Mouse (Mus musculus): ENCODE measurements at regions not wholly inside any gene's neighbourhood (a gene's known extent, or its start where the extent isn't known, plus 50 kb on each side); places are given as distances from the start of the nearest gene placed in this dataset.
A peak's percentile ranks its signal among the peaks of the same experiment; 100 is the strongest.
"Not testable (repeated sequence)": the region's sequence is repeated elsewhere in the genome, so short reads cannot be mapped to it uniquely, and the experiment has no call there.

DNA sequence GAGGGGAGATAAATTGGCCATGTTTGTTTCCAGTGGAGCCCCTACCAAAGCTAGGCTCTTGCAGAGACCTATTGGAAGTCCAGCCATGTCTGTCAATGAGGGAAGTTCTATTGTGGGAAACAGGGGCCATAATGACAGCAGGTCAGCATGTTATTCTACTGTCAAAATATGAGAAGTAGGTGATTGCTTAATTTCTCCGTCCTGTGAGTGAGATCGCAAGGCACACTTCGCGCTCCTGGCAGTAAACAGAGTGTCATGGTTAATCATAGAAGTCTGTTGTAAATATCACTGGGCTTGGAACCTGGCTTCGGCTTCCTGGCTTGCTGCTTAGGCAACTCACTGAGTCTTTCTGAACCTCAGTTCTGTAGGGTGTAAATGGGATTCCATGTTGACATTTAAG lies 72.5 kb upstream of the Ccdc122 start:
- no peak for DNase-seq (ENCODE audit: low spot score)

DNA sequence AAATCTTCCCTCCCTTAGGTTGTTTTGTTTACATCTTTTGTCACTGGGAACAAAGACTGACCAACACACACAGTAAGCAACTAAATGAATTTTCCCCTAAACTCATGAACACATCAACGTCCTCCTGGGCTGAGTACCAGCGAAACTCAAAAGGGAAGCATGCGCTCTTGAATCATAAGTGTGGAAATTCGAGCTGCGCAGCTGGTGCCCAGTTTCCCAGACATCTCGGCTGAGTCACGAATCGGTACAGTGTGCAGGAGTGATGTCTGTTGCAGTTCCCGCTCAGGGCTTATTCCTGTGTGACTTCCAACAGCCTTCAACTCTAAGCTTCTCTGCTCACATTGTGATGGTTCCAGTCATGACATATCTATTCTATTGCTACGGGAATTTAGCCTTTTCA lies 77.7 kb upstream of the Ccdc122 start:
- no peak for DNase-seq (ENCODE audit: low spot score)

DNA sequence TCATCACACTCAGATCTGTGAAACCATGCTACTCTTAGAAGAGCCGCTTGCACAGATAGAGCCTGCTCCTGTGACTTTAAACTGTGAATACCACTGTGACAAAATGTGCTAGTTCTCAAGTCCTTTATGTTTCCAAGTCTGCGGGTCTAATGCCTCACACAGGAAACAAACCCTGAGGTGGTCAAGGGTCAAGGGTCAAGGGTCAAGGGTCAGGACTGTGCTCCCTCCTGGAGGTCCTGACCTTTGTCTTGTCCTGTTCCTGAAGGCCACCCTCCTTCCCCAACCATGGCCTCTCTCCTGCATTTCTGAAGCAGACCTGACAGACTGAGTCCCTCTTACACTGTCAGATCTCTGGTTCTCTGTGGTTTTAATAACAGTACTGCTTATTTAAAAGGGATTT lies 79.4 kb upstream of the Ccdc122 start:
- peak; percentile 53 for DNase-seq (ENCODE audit: low spot score)

DNA sequence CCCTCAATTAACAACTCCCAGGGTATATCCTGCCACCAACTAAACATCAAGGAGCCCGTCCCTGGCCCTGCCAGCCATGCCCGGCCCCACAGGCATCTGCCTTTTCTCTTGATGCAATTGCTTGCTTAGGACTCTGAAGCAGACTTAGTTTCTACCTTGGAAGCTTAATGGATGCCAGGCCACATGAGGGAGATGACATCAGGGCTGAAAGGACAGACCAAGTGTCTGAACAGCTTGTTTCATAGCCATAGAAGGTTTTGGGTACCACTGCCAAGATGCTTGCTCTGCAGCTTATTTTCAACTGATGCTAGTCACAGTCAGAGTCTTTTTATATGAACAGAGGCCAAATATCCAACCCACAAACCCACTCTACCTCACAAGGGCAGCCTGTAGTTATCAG lies 83.4 kb upstream of the Ccdc122 start:
- no peak for DNase-seq (ENCODE audit: low spot score)

DNA sequence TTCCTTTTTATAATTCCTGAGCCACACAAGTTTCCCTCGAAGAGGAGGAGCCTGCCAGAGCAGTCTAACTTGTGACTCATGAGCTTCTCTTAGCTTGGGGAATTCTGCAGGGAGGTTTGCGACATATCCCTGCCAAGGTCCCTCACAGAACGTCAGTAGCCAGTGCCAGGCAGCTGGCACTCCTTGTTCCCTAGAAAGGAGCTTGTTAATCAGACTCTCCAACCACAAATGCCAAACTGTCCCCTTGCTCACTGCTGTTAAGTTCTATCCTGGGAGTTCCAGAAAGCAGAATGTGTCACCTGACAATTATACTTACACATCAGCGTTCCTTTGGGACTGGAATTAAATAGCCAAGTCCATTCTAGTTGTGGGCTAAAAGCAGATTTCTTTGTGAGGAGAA lies 85.1 kb upstream of the Ccdc122 start:
- no peak for DNase-seq (ENCODE audit: low spot score)

DNA sequence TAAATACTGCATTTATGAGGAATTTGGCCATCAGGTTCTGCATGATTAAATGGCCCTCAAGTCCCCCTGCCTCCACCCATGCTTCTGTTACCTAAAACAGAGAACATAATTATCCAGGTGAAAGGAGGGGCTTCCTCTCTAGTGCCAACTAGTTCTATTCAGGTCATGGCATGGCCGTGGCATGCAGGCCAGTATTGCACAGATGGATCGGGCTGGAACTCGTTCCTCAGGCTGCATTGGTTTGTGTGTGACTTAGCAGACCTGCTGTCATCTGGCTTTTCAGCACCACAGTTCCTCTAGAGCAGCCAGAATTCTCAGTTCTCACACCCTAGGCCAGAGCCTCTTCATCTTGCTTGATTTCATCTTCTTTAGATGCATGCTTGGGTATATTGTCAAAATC lies 87.2 kb upstream of the Ccdc122 start:
- DNase-seq (ENCODE audit: low spot score) = no peak

DNA sequence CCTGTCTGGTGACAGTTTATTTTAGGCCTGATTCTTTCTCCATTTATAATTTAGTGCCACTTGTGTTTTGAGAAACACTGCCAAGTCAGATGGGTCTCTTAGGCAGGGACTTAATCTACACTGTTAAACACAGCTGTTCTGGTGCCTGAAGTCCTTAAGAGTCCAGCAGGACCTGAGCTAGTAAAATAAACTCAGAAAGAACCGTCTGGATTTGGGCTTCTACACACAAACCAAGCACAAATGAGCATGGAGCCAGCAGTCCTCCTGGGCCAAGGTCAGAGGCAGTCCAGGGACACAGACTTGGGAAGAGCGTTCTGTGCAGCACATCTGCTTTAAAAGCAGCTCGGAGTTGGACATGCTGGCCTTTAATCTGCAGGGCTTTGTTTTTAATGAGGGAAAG lies 87.6 kb upstream of the Ccdc122 start:
- no peak for DNase-seq (ENCODE audit: low spot score)

DNA sequence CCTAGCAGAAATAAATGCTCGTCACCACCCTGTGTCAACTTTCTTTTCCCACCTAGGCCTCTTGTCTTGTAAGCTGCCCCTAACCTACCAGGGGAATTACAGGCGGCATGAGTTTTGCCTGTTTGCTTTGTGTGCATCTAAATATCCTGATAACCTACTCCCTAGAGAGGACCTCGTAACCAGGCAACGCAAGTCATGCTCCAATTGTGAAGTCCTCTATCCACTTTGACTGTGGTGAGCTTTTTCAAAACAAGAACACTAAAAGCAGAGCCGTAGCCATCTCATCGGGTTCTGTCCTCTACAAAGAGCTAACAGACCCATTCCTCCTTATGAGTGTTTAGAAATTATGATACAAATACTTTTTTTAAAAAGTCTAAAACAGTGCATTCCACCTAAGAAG lies 88.1 kb upstream of the Ccdc122 start:
- DNase-seq (ENCODE audit: low spot score) = no peak

DNA sequence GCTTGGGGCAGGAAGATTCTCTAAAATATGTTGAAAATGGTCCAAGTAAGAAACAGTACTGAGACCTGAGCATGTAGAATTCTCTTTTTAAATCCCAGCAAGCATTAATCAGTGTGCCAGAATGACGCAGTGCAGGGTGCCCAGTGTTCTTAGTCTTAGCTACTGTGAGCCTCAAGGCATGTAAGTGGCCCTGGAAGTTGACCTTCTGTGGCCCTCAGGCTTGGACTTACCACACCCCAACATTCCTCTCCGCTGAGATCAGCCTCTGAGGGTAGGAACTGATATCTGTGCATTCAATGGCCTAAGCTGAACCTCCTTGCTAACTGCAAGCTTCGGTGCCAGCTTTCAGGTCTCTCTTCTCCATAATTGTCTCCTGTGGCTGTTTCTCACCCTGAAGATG lies 89.4 kb upstream of the Ccdc122 start:
- peak; percentile 50 for DNase-seq (ENCODE audit: low spot score)

DNA sequence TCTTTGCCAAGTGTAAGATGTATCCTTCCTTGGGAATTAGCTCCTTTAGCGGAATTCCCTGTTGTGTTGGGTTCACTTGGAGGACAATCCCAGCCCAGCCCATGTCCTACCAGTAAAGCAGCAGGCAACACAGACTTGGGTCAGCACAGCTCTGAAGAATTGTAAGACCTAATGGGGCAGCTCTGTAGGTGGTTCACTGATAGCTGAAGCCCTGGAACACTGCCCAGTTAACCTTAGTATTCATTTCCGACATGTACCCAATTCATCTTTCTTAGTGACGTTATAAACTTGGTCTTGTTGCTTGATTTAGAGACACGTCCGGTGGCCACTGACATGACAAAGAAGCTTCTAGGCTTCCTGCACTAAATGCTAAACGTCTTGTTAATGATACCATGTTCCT lies 90.9 kb upstream of the Ccdc122 start:
- no peak for DNase-seq (ENCODE audit: low spot score)

DNA sequence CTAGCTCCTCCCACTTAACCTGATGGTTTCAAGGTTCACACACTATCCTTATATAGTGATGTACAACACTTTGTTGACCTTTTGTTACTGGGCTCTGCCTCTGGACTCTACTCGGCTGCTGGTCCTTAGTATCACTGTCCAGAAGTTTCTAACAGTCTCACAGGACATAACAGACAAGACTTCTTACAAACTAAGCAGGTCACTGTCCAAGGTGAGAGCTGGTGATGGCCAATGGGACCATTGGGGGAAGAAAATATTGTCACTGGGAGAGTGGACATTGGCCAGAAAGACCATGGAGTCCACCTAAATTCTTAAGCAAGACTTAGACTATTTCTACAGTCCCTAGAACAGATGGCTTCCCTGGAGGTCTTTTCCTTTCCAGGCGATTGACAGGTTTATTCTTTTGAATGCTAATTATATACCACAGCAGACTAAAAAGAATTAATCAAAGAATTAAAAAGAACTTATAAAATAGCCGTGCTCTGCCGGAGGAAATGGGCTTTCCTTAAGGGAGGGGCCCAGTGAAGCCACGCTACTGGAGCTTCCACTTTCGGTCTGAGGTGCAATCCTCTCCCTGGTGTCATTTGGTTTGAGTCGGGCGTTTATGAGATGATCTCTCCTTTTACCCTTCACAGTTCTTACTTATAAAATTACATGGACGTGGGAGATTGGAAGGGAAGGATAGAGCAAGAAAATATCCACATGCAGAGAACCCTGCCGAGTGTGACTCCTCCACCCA lies 94.9 kb upstream of the Ccdc122 start:
- DNase-seq (ENCODE audit: low spot score) = no peak

DNA sequence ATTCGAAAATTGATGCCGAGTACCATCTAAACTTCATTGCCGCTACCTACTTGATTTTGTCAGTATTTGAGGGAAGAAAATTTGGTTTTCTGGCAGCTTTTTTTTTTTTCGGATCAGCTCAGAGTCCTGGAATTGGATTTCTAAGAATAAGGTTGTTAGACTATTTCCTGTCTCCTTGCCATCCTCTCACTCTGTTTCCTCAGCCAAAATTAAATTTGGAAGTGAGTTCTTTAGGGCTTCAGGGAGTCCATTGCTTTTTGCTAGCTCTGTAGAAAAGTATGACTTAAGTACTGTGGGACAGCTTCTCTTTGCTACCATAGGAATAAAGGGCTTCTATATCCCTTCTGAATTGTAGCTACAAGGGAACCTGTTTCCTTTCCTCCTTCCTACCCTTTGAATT lies 96.1 kb upstream of the Ccdc122 start:
- DNase-seq (ENCODE audit: low spot score) = no peak

DNA sequence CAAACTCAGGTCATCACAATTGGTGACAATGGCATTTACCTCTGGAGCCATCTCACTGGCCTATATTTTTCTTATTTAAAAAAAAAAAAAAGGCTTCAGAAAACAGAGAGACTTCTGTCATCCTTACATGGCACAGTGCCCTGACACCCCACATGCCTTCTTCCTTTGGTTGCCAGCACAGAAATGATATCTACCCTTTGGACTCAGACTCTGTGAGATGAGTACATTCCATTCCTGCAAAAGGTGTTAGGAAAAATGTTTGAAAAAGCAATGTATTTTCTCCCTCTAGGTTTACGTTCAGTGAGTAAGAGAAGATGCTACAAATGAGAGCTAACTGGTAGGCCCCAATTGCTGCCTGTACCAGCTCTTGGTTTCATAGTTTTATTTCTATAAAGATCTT lies 99.9 kb upstream of the Ccdc122 start:
- no peak for DNase-seq (ENCODE audit: low spot score)

DNA sequence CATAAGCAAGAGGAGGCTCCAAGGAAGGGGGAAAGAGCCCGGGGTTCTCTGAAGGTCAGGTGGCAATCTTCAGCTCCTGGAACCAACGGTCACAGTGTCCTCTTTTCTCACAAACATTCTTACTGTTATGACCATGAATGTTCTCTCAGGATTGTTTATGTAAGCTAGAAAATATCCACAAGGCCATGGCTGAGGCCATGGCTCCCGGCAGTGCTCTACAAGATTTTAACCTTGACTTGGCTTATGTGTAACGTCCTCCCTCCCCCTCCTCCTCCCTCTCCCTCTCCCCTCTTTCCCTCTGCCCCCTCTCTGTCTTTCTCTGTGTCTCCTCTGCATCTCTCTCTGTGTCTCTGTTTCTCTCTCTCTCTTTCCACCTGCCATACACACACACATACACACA lies 100.5 kb upstream of the Ccdc122 start:
- not testable (repeated sequence) for DNase-seq (ENCODE audit: low spot score)

DNA sequence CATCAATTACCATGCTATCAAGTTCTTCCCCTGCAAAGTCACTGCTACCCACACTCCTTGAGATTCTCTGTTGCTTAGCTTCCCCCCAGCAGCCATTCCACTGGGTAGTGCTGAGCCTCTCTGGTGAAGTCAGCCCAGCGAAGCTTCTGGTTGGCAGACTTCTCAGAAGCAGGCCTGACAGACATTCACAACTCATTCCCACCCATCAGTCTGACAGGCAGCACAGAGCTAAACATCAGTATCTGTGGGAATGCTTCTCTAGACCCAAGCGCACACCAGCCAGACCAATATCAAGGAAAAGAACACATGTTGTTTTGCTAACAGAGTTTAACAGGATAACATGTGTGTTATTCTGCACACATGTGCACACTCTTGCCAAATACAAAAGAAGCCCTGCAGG lies 101.1 kb upstream of the Ccdc122 start:
- DNase-seq (ENCODE audit: low spot score) = no peak

DNA sequence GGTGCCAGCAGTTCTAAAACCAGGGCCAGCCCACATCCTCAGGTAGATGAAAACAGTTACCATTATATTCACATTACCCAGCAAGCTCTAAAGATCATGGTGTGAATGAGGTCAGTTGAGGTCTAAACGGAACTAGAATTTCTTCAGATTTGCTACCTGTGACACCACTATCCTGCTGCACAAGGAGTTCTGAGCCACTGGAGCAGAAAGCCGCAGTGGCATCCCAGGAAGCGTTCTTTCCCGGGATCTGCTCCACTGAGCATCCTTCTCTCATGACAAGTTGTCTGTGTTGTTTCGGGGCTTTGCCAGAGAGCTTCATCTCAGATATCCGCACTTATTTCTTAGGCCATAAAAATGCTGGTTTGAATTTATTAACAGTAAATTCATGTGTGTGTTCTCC lies 103.7 kb upstream of the Ccdc122 start:
- DNase-seq (ENCODE audit: low spot score) = no peak

DNA sequence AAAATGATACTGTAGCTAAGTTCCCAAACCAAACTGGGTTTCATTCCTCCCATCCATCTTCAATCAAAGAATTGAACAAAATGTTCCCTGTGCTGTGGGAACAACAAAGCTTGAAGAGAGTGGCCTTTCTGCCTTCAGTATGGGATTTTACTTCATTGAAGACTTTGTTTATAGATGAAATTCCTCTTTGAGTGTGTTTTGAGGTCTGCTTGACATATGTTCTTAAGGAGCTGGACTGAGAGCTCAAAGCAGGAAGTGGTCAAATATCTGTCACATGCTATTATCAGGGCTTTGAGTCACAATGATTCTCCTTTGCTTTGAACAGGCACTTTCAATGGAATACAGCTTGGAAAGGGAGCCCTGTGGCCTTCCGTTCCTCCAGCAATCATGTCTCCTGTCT lies 105.2 kb upstream of the Ccdc122 start:
- no peak for DNase-seq (ENCODE audit: low spot score)

DNA sequence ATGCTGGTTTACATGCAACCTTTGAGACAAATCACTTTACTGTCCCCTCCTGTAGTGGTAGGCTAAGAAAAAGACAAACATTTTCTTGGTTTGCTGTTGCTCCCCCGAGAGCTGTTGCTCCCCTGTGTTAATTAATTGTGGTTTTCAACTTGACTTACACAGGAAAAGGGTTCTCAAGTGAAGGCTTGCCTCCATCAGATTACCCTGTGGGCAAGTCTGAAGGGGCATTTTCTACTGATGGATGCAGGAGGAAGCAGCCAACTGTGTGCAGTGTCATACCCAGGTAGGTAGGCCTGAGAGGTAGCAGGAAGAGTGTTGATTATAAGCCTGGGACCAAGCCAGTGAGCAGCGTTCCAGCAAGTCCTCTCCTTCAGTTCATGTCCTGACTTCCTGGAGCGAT lies 107.0 kb upstream of the Ccdc122 start:
- DNase-seq (ENCODE audit: low spot score) = no peak

DNA sequence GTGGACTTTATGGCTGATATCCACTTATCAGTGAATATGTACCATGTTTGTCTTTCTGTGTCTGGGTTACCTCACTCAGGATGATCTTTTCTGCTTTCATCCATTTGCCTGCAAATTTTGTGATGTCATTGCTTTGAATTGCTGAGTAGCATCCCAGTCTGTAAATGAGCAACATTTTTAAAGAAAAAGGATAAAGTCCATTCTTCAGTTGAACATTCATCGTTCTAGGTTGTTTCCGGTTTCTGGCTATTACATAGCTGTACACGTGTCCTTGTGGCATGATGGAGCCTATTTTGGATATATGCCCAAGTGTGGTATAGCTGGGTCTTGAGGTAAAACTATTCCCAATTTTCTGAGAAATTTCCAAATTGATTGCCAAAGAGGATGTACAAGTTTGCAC lies 107.9 kb upstream of the Ccdc122 start:
- DNase-seq (ENCODE audit: low spot score) = no peak

DNA sequence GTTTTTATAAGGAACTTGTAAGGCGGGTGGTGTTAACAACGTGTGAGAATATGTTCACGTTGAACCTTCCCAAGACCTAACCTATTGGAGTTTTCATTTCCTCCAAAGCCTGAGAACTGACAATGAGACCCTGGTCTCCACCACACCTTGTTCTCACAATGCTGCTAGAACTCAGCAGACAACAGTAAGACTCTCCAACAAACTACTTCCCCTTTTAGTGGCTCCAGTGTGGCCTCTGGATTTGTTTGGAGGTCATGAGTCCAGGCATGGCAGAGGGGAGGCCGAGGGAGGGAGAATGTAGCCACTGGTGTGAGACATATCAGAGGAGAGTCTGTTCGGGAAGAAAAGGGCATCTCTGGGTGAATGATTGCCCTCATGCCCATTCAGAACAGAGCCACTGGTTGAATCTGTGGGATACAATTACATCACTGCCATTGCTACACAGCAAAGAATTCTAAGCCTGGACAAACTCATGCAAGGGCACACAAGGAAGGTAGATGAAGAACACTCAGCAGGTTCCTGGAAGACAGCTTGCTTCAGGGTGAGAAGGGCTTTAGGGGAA lies 109.2 kb upstream of the Ccdc122 start:
- DNase-seq (ENCODE audit: low spot score) = no peak

DNA sequence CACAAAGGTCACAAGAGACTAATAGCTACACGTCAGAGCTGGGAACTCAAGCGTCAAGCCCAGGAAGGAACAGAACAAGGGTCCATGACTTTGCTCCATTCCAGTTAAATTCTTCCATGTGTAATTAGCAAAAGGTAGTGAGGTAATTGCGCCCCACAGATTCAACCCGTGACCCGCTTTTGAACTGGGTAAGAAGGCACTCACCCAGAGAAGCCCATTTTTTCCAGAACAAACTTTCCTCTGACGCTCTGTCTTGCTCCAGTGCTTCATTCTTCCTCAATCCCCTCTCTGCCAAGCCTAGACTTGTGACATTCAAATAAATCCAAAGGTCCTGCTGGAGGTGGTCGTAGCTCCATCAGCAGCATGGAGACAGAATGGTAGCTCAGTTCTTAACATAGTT lies 110.2 kb upstream of the Ccdc122 start:
- DNase-seq (ENCODE audit: low spot score) = no peak

DNA sequence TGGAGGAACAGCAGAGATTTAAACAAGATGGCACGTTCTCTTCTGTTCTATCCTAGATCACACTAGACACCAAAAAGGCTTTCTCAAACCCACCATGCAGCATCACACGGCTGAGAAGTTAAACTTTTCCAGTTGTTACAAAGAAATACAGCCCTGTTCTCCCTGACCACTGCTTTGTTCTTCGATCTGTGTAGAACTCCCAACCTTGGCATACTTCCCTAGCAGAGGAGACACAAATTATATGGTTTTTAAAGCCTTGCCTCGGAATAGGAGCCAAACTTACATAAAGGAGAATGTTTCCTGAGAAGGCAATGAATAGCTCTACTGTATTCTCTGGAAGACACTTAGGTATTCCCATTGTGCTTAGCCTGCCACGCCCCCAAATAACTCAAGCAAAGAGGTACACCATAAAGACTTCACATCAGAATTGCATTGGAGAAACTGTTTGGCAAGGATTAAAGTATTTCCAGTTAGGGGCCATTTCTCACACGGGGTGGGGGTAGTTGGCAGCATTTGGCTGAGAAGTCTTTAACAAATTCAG lies 114.1 kb upstream of the Ccdc122 start:
- DNase-seq (ENCODE audit: low spot score) = no peak

DNA sequence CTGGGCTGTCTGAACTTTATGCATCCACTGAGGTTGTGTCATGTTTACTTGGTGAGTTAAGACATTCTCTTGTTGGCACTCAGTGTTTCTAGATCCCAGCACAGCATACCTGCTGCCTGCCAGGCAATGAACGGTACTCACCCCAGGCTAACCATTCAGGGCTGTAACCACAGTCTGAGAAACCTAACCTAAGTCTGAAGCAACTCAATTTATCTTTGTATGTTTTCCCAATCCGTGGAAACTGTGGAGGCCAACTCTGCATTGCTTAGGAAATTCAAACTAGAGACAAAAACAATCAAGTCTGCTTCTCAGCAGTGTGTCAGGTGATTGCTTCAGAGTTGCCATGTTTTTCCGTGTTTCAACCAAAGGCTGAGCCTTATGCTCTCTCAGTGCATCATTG lies 118.5 kb upstream of the Ccdc122 start:
- no peak for DNase-seq (ENCODE audit: low spot score)
